Mouse (Mus musculus) layer of hippocampus, adult 2 months (tissue): ENCODE measurements around the gene Cers2. TPM values are rescaled to one million over a fixed set of nuclear protein-coding genes. Genes with fewer than 3 reads are reported as not detected.

Experiments
- DNase-seq, 2 experiments: peaks; one replicate each; pipeline ENCODE4 v3.0.0; 2022; ENCODE audit warnings: low spot score in 2 of 2
- H3K27ac ChIP-seq: fragments of 200-600 bp; 2 replicates; pipeline ENCODE4 v1.8.1; 2022
- H3K4me3 ChIP-seq: fragments of 200-600 bp; 2 replicates; pipeline ENCODE4 v1.8.1; 2022; ENCODE audit warnings: mild to moderate bottlenecking
- CTCF ChIP-seq: fragments of 200-600 bp; conservative IDR thresholded peaks from 2 replicates; pipeline ENCODE4 v1.8.1; 2022; ENCODE audit warnings: antibody characterized with exemption, mild to moderate bottlenecking, moderate library complexity
- total RNA-seq, 2 experiments: library from RNA; stranded (reverse); gene quantifications; 2 replicates each; pipeline ENCODE4 v1.2.3; 2021

Gene Cers2
- total RNA-seq, 2 experiments from 2014 or later = 53.1 to 63.3 TPM

DNA sequence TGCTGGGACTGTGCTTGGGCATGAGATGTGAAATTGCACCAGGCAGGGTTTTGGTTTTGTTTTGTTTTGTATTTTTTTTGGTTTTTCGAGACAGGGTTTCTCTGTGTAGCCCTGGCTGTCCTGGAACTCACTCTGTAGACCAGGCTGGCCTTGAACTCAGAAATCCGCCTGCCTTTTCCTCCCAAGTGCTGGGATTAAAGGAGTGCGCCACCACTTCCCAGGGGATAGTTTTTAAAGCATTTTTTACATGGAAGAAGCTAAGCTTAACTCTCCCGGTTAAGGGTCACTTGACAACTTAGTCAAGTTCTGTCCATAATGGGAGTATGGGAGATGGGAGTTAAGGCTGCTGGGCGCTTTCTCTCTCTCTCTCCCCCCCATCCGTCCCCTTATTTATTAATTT is 516 bp upstream of the Cers2 start:
- Histone ChIP-seq H3K27ac (peak overlapping the region; percentile 98; the same call in 1 of the 2 replicates), H3K4me3 (no peak overlapping the region; the same call in 1 of the 2 replicates)
- no peak for DNase-seq
- no peak for TF ChIP-seq CTCF

GRCm38 (mm10) chr3:95315094-95315843 is 678 bp downstream of the Cers2 start:
- TF ChIP-seq CTCF = peak; percentile 49

DNA sequence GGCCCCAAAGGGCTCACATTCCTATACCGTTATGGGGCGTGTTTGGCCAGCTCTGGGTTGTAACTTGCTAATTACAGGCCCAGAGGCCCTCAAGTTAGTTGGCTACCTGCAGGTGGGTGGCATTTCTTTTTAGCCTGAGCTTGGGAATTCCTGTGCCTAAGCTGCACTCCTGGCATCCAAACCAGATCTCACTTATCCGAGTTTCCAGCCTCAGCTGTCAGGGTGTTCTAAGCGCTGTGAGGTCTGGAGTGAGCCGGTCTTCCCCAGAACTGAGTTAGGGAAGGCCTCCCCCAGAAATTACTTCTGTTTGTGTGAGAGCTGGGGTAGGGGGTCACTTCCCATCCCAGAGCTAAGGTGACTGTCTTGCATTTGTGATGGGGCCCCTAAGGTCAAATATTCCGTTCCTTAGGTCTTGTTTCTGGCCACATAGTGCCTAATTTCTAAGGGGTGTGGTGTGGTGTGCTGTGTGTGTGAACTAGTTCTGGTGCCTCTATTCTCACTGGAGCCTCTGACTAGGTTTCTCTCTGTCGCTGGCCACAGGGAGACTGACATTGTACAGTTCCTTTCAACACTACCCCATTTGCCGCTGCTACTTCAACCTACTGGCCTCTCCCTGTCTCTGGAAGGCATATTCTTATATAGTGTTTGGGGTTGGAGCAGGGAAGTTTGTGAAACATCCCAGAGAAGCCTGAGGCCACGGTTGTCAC is 1.4 kb downstream of the Cers2 start:
- TF ChIP-seq CTCF = no peak
- H3K27ac ChIP-seq = peak overlapping the region; percentile 98
- H3K4me3 ChIP-seq = peak overlapping the region; percentile 83
- DNase-seq = no peak

More at GRCm38 (mm10) chr3:95315094-95315843, 678 bp downstream of the Cers2 start:
- Histone ChIP-seq H3K27ac (peak overlapping the region; percentile 98), H3K4me3 (peak overlapping the region; percentile 83)
- DNase-seq = peak; percentile 57 to 58

- TF ChIP-seq CTCF = peak; percentile 88
- H3K4me3 ChIP-seq = no peak overlapping the region
- no peak for DNase-seq
- peak overlapping the region; percentile 59; the same call in 1 of the 2 replicates for H3K27ac ChIP-seq
Observed at GRCm38 (mm10) chr3:95317414-95318080, 3.0 kb downstream of the Cers2 start.

GRCm38 (mm10) chr3:95318548-95318947 is 4.0 kb downstream of the Cers2 start:
- Histone ChIP-seq H3K27ac (peak overlapping the region; percentile 40; the same call in 1 of the 2 replicates), H3K4me3 (no peak overlapping the region)
- no peak for DNase-seq
- no peak for TF ChIP-seq CTCF

- no peak for TF ChIP-seq CTCF
- Histone ChIP-seq H3K27ac (peak overlapping the region; percentile 40; the same call in 1 of the 2 replicates), H3K4me3 (no peak overlapping the region; the same call in 1 of the 2 replicates)
Observed at GRCm38 (mm10) chr3:95319110-95319509, 4.5 kb downstream of the Cers2 start.

GRCm38 (mm10) chr3:95319701-95320625 is 5.4 kb downstream of the Cers2 start:
- Histone ChIP-seq H3K4me3 (peak overlapping the region; percentile 17; the same call in 1 of the 2 replicates), H3K27ac (peak overlapping the region; percentile 75)
- no peak for DNase-seq
- no peak for TF ChIP-seq CTCF

More at GRCm38 (mm10) chr3:95319110-95319509, 4.5 kb downstream of the Cers2 start:
- no peak for DNase-seq

DNA sequence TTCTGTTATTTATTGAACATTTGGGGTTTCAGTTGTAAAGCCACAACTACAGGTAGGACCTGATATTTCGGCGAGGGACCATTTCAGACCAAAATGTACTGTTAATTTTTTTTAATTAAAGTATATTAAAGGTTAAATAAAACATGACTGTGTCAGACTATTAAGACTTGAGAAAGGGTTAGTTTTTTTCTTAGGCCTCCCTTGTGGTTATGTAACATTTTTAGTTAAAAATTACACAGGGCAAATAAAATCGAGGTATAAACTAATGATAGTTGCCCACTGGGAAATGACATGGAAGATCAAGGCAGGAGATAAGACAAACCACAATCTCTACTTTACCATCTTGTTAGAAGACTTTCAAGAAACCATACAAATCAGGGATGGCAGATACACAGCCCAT is 8.8 kb downstream of the Cers2 start:
- H3K4me3 ChIP-seq = no peak overlapping the region
- no peak for TF ChIP-seq CTCF
- H3K27ac ChIP-seq = peak overlapping the region; percentile 75; the same call in 1 of the 2 replicates
- no peak for DNase-seq

DNA sequence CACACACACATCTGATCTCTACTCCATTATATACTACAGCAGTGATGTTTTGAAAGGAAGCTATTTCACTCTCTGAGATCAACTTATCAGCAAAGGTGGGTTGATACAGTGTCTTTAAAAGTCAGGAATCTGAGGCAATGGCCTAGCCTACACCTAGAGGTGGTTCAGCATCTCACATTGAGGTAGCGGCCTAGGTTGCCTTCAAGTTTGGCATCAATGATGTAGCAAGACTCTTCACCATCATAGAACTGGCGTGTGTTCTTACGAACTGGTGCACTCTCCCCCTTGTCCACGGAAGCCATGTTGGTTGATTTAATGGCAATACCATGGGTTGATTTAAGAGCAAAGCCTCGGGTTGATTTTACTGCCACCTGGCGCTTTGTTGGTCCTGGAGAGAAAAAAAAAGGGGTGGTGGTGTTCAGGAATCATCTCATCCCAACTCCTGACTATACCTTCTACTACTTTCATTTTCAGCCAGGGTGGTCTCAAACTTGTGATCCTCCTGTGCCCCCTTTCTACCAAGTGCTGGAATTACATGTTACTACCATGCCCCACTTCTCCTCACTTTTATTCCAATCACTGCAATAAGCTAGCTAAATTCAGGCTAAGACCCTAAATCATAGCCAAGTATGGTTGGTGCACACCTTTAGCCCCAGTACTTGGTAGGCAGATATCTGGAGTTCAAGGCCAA is 10.0 kb downstream of the Cers2 start:
- H3K27ac ChIP-seq = no peak overlapping the region
- peak; percentile 64 for TF ChIP-seq CTCF
- no peak overlapping the region for H3K4me3 ChIP-seq
- no peak for DNase-seq

- no peak overlapping the region for H3K27ac ChIP-seq
- DNase-seq = no peak
- no peak overlapping the region for H3K4me3 ChIP-seq
- TF ChIP-seq CTCF = no peak
Observed at GRCm38 (mm10) chr3:95328803-95329404, 14.3 kb downstream of the Cers2 start.

DNA sequence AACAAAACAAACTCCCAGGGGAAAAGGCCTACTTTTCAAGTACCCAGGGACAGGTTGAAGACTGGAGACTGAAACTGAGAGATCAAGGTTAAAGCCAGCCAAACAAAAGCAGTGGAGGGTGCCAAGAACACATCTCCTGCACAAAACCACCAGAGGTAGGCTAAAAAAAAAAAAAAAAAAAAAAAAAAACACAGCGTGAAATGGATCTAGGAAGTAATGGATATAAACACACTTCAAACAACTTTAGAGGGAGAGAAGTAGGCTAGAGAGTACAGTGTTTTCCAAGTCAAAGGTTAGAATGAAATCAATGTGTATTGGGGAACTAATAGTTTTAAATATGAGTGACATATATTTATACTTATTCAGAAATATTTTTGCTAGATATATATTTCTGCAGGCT is 16.9 kb downstream of the Cers2 start:
- no peak for TF ChIP-seq CTCF
- Histone ChIP-seq H3K27ac (no peak overlapping the region), H3K4me3 (no peak overlapping the region)
- DNase-seq = no peak
